Mouse (Mus musculus) heart, embryonic 16.5 days (tissue): ENCODE results near the gene Mfsd2a. TPM values are rescaled to one million over a fixed set of nuclear protein-coding genes. Genes with fewer than 3 reads are reported as not detected.

Experiments
- ATAC-seq: fragments of 200-750 bp; cut with Nextera tagmentation; replicated peaks from 2 replicates; pipeline ENCODE4 v1.8.0; 2017; ENCODE audit warnings: moderate number of reproducible peaks; ENCODE audit not compliant: insufficient read depth, low FRiP score; ENCODE audit errors: extremely low read depth
- H3K27ac ChIP-seq: fragments of 300-500 bp; sonication (generic); 2 replicates; pipeline ENCODE4 v1.5.1; 2014; ENCODE audit warnings: mild to moderate bottlenecking, low read length, control low read depth, moderate library complexity
- H3K27me3 ChIP-seq: fragments of 300-500 bp; sonication (generic); 2 replicates; pipeline ENCODE4 v1.6.1; 2014; ENCODE audit warnings: low read length, mixed read lengths; ENCODE audit not compliant: control insufficient read depth, insufficient read depth
- H3K36me3 ChIP-seq: fragments of 300-500 bp; sonication (generic); 2 replicates; pipeline ENCODE4 v1.6.1; 2014; ENCODE audit not compliant: control insufficient read depth, insufficient read depth
- H3K4me1 ChIP-seq: fragments of 300-500 bp; sonication (generic); 2 replicates; pipeline ENCODE4 v1.6.1; 2014; ENCODE audit warnings: low read length, mixed read lengths; ENCODE audit not compliant: control insufficient read depth, insufficient read depth
- H3K4me2 ChIP-seq: fragments of 300-500 bp; sonication (generic); 2 replicates; pipeline ENCODE4 v1.6.1; 2014; ENCODE audit warnings: low read depth, mild to moderate bottlenecking, control low read depth, low read length
- H3K4me3 ChIP-seq: fragments of 300-500 bp; sonication (generic); 2 replicates; pipeline ENCODE4 v1.5.1; 2014; ENCODE audit warnings: mild to moderate bottlenecking, control low read depth, low read length
- H3K9ac ChIP-seq: fragments of 300-500 bp; sonication (generic); 2 replicates; pipeline ENCODE4 v1.6.1; 2014; ENCODE audit warnings: low read length, control low read depth
- H3K9me3 ChIP-seq: fragments of 300-500 bp; sonication (generic); replicated peaks from 2 replicates; pipeline ENCODE4 v1.6.1; 2016; ENCODE audit warnings: low read length; ENCODE audit not compliant: control insufficient read depth
- WGBS: fragments of 180-500 bp; shearing (Covaris S2); extraction: QIAGEN DNeasy Blood & Tissue Kit; methylation state at CpG from one replicate; pipeline ENCODE4 v1.1.7; 2014; 5-methylcytosine and 5-hydroxymethylcytosine counted together
- polyA plus RNA-seq: library from polyadenylated mRNA; unstranded; fragments of >200 nt; fragmentation: Nextera tagmentation; extraction: Ambion mirVana; gene quantifications from 2 replicates; pipeline ENCODE4 v1.2.1, GENCODE M21; 2015

Mfsd2a gene
- polyA plus RNA-seq, 1 experiment from 2014 or later = 0.80 TPM

- Histone ChIP-seq H3K27me3 (no peaks in the 10 kb centered on the region), H3K4me3 (no peak overlapping the region), H3K4me2 (no peak overlapping the region), H3K9me3 (peaks cover 9% of the 10 kb centered on the region), H3K36me3 (no peaks in the 10 kb centered on the region), H3K9ac (no peak overlapping the region), H3K4me1 (peaks cover 3% of the 10 kb centered on the region; the same call in 1 of the 2 replicates), H3K27ac (no peak overlapping the region)
- ATAC-seq = no peak
- WGBS = 46% methylated on average over 6 of the region's 6 CpGs
These were observed 50.4 kb downstream of the Mfsd2a start for GRCm38 (mm10) chr4:122910577-122910976.

GRCm38 (mm10) chr4:122909572-122910189 is 51.3 kb downstream of the Mfsd2a start:
- H3K9ac ChIP-seq = no peak overlapping the region
- H3K9me3 ChIP-seq = peaks cover 9% of the 10 kb centered on the region
- H3K4me3 ChIP-seq = no peak overlapping the region
- H3K4me1 ChIP-seq = peaks cover 3% of the 10 kb centered on the region; the same call in 1 of the 2 replicates
- ATAC-seq = no peak
- no peaks in the 10 kb centered on the region for H3K36me3 ChIP-seq
- WGBS = 49% methylated on average over 12 of the region's 12 CpGs
- H3K27ac ChIP-seq = no peak overlapping the region
- H3K27me3 ChIP-seq = no peaks in the 10 kb centered on the region
- no peak overlapping the region for H3K4me2 ChIP-seq

- no peak overlapping the region for H3K4me2 ChIP-seq
- no peak overlapping the region for H3K4me3 ChIP-seq
- no peak overlapping the region for H3K9ac ChIP-seq
- no peak overlapping the region for H3K27ac ChIP-seq
- H3K27me3 ChIP-seq = no peaks in the 10 kb centered on the region
- no peak for ATAC-seq
- H3K9me3 ChIP-seq = peaks cover 3% of the 10 kb centered on the region; the same call in 1 of the 2 replicates
- 72% methylated on average over 10 of the region's 10 CpGs for WGBS
- no peaks in the 10 kb centered on the region for H3K4me1 ChIP-seq
- H3K36me3 ChIP-seq = no peaks in the 10 kb centered on the region
These were observed 55.6 kb downstream of the Mfsd2a start for GRCm38 (mm10) chr4:122905359-122905758.

- Histone ChIP-seq H3K36me3 (no peaks in the 10 kb centered on the region), H3K9me3 (peaks cover 3% of the 10 kb centered on the region; the same call in 1 of the 2 replicates), H3K4me3 (no peak overlapping the region), H3K27ac (no peak overlapping the region), H3K9ac (no peak overlapping the region), H3K4me1 (no peaks in the 10 kb centered on the region), H3K27me3 (no peaks in the 10 kb centered on the region), H3K4me2 (no peak overlapping the region)
- no peak for ATAC-seq
- WGBS = 89% methylated on average over 3 of the region's 3 CpGs
These were observed 57.3 kb downstream of the Mfsd2a start for GRCm38 (mm10) chr4:122903709-122904108.

GRCm38 (mm10) chr4:122902156-122902555 is 58.8 kb downstream of the Mfsd2a start:
- no peaks in the 10 kb centered on the region for H3K9me3 ChIP-seq
- H3K4me3 ChIP-seq = no peak overlapping the region
- H3K27me3 ChIP-seq = no peaks in the 10 kb centered on the region
- no peaks in the 10 kb centered on the region for H3K36me3 ChIP-seq
- H3K4me1 ChIP-seq = no peaks in the 10 kb centered on the region
- H3K4me2 ChIP-seq = no peak overlapping the region
- 26% methylated on average over 6 of the region's 6 CpGs for WGBS
- H3K27ac ChIP-seq = no peak overlapping the region
- H3K9ac ChIP-seq = no peak overlapping the region
- no peak for ATAC-seq

- H3K36me3 ChIP-seq = no peaks in the 10 kb centered on the region
- ATAC-seq = no peak
- no peak overlapping the region for H3K4me2 ChIP-seq
- no peaks in the 10 kb centered on the region for H3K4me1 ChIP-seq
- H3K9ac ChIP-seq = no peak overlapping the region
- no peak overlapping the region for H3K4me3 ChIP-seq
- H3K27me3 ChIP-seq = no peaks in the 10 kb centered on the region
- H3K27ac ChIP-seq = no peak overlapping the region
- WGBS = 11% methylated on average over 5 of the region's 5 CpGs
- H3K9me3 ChIP-seq = no peaks in the 10 kb centered on the region
These were observed 62.7 kb downstream of the Mfsd2a start for GRCm38 (mm10) chr4:122898313-122898712.

- no peak overlapping the region for H3K4me3 ChIP-seq
- no peaks in the 10 kb centered on the region for H3K27me3 ChIP-seq
- H3K4me1 ChIP-seq = no peaks in the 10 kb centered on the region
- H3K9ac ChIP-seq = no peak overlapping the region
- H3K27ac ChIP-seq = no peak overlapping the region
- H3K36me3 ChIP-seq = no peaks in the 10 kb centered on the region
- H3K9me3 ChIP-seq = no peaks in the 10 kb centered on the region
- no peak for ATAC-seq
- H3K4me2 ChIP-seq = no peak overlapping the region
- 73% methylated on average over 4 of the region's 4 CpGs for WGBS
These were observed 63.2 kb downstream of the Mfsd2a start for GRCm38 (mm10) chr4:122897750-122898149.

Other genes starting within 250 kb of the Mfsd2a start
- gene Ppt1, start 124.9 kb downstream of the Mfsd2a start, polyA plus RNA-seq = 73.1 and 91.5 TPM in 2 replicates
- 44.3 and 51.9 TPM in 2 replicates for gene Cap1, start 75.1 kb downstream of the Mfsd2a start, polyA plus RNA-seq
- 1.3 and 1.9 TPM in 2 replicates for gene Mycl, start 34.5 kb upstream of the Mfsd2a start, polyA plus RNA-seq
- gene Trit1, start 55.4 kb upstream of the Mfsd2a start, polyA plus RNA-seq = 9.9 and 11.0 TPM in 2 replicates
- 0.30 and 0.45 TPM in 2 replicates for gene Bmp8b, start 144.0 kb upstream of the Mfsd2a start, polyA plus RNA-seq
- gene Oxct2b, start 155.1 kb upstream of the Mfsd2a start, polyA plus RNA-seq = not detected in 2 replicates
- gene Ppie, start 178.8 kb upstream of the Mfsd2a start, polyA plus RNA-seq = 58.1 and 58.4 TPM in 2 replicates
- gene Hpcal4, start 222.0 kb upstream of the Mfsd2a start, polyA plus RNA-seq = 0.33 and 0.84 TPM in 2 replicates
- 1.4 and 1.7 TPM in 2 replicates for gene Nt5c1a, start 240.3 kb upstream of the Mfsd2a start, polyA plus RNA-seq